ENCODE assay signal across 8 mouse cellular contexts in genomic region chr2:131949767-131950597, GRCm38 (mm10). TPM values are rescaled to one million over a fixed set of nuclear protein-coding genes. Genes with fewer than 3 reads are reported as not detected.
A peak's percentile ranks its signal among the peaks of the same experiment; 100 is the strongest.
DNase-seq lines count a peak whose midpoint lies in the region; ATAC-seq and TF ChIP-seq lines count a peak whose summit lies in the region.

No protein-coding gene starts in this region.

- peaks cover 20% of the 10 kb centered on the region for H3K4me1 ChIP-seq in midbrain, embryonic 13.5 days (replicated peaks)
- H3K4me1 ChIP-seq in stomach, postnatal 0 days (replicated peaks; ENCODE audit: control insufficient read depth, insufficient read depth) = no peaks in the 10 kb centered on the region

- ATAC-seq in midbrain, embryonic 13.5 days = peak; percentile 59; the same call in 1 of the 2 replicates
- ATAC-seq in stomach, postnatal 0 days (ENCODE audit: low FRiP score, low TSS enrichment) = no peak

- intact Hi-C loops in heart, postnatal 14 days (cut with DNase I) = loop anchor here (2.0 to 5.0 kb wide), 2 partner anchors 129 to 388 kb away; partner anchors contain the start of gene Adra1d

- H3K4me2 ChIP-seq in midbrain, embryonic 13.5 days (replicated peaks) = no peak overlapping the region
- no peak overlapping the region for H3K4me2 ChIP-seq in stomach, postnatal 0 days (replicated peaks; ENCODE audit: low read depth)

- H3K27ac ChIP-seq in midbrain, embryonic 13.5 days = no peak overlapping the region
- H3K27ac ChIP-seq in stomach, postnatal 0 days (replicated peaks) = no peak overlapping the region

- peak overlapping the region; percentile 21; the same call in 1 of the 2 replicates for H3K9ac ChIP-seq in midbrain, embryonic 13.5 days (replicated peaks)
- no peak overlapping the region for H3K9ac ChIP-seq in stomach, postnatal 0 days (ENCODE audit: low read length)

- H3K36me3 ChIP-seq in midbrain, embryonic 13.5 days = no peaks in the 10 kb centered on the region
- no peaks in the 10 kb centered on the region for H3K36me3 ChIP-seq in stomach, postnatal 0 days (ENCODE audit: control insufficient read depth, insufficient read depth, low read length)

- TF ChIP-seq CTCF in stomach, postnatal 0 days (IDR thresholded peaks at IDR 0.05; ENCODE audit: low read depth) = peak; percentile 84

- DNase-seq in gastrocnemius, postnatal 10 days = peak; percentile 43
- no peak for DNase-seq in gastrocnemius, postnatal 25 days
- DNase-seq in MN1 (ENCODE audit: low spot score) = peak; percentile 60
- peak; percentile 68 for DNase-seq in embryo, embryonic 10 days (ENCODE audit: low spot score)
- peak; percentile 53 to 70 for DNase-seq in heart, postnatal 14 days
- DNase-seq in layer of hippocampus, postnatal 10 days (ENCODE audit: low spot score in 2 of 2) = peak; percentile 75 to 78
- DNase-seq in stomach, postnatal 0 days (ENCODE audit: low spot score) = peak; percentile 53

- H3K27me3 ChIP-seq in midbrain, embryonic 13.5 days = peaks cover 45% of the 10 kb centered on the region
- H3K27me3 ChIP-seq in stomach, postnatal 0 days (ENCODE audit: control insufficient read depth, insufficient read depth, low read length) = no peaks in the 10 kb centered on the region

- no peak overlapping the region for H3K4me3 ChIP-seq in midbrain, embryonic 13.5 days (replicated peaks)
- H3K4me3 ChIP-seq in stomach, postnatal 0 days (ENCODE audit: low read depth, low read length) = no peak overlapping the region

- no peaks in the 10 kb centered on the region for H3K9me3 ChIP-seq in midbrain, embryonic 13.5 days
- no peaks in the 10 kb centered on the region for H3K9me3 ChIP-seq in stomach, postnatal 0 days (ENCODE audit: control insufficient read depth, low read length)

- TF ChIP-seq EP300 in stomach, postnatal 0 days (optimal IDR thresholded peaks at IDR 0.05) = no peak

- WGBS in midbrain, embryonic 13.5 days = 56% methylated on average over 9 of the region's 9 CpGs
- WGBS in stomach, postnatal 0 days = 41% methylated on average over 9 of the region's 9 CpGs

RNA-seq across cellular contexts. Expression of gene Prnd, which starts 0.7 kb away (rescaled TPM):
- total RNA-seq in gastrocnemius, postnatal 10 days (2021) = 10 to 100 TPM; 32.9 to 48.1 TPM
- 1 to 10 TPM in 1 of 2 experiments, under 1 TPM in 1; 0.97 to 1.6 TPM for total RNA-seq in gastrocnemius, postnatal 25 days (2021)
- total RNA-seq in heart, postnatal 14 days (2021) = 10 to 100 TPM in 1 of 2 experiments, 1 to 10 TPM in 1; 3.2 to 10.4 TPM
- total RNA-seq in layer of hippocampus, postnatal 10 days (2021) = 1 to 10 TPM; 5.1 to 5.2 TPM
- 8.7 and 9.2 TPM in 2 replicates for polyA plus RNA-seq in midbrain, embryonic 13.5 days (2015; fragmentation: Nextera tagmentation; extraction: Ambion mirVana)
- 16.3 and 22.8 TPM in 2 replicates for polyA plus RNA-seq in stomach, postnatal 0 days (2015; fragmentation: Nextera tagmentation; extraction: Ambion mirVana)

RNA-seq across cellular contexts. Expression of gene Prn, which starts 40.2 kb away (rescaled TPM):
- total RNA-seq in gastrocnemius, postnatal 10 days (2021) = not detected
- total RNA-seq in gastrocnemius, postnatal 25 days (2021) = under 1 TPM in 1 of 2 experiments, not detected in 1; 0.23 TPM
- 1 to 10 TPM in 1 of 2 experiments, under 1 TPM in 1; 0.71 to 2.8 TPM for total RNA-seq in heart, postnatal 14 days (2021)
- under 1 TPM in 1 of 2 experiments, not detected in 1; 0.64 TPM for total RNA-seq in layer of hippocampus, postnatal 10 days (2021)
- polyA plus RNA-seq in midbrain, embryonic 13.5 days (2015; fragmentation: Nextera tagmentation; extraction: Ambion mirVana) = 0.34 TPM in 1 of 2 replicates, not detected in the other
- 0.17 TPM in 2 replicates for polyA plus RNA-seq in stomach, postnatal 0 days (2015; fragmentation: Nextera tagmentation; extraction: Ambion mirVana)

RNA-seq across cellular contexts. Expression of gene Prnp, which starts 40.3 kb away (rescaled TPM):
- 10 to 100 TPM; 80.3 to 88.6 TPM for total RNA-seq in gastrocnemius, postnatal 10 days (2021)
- 100 to 1,000 TPM in 1 of 2 experiments, 10 to 100 TPM in 1; 71.2 to 113 TPM for total RNA-seq in gastrocnemius, postnatal 25 days (2021)
- total RNA-seq in heart, postnatal 14 days (2021) = 10 to 100 TPM; 81.6 to 88.1 TPM
- total RNA-seq in layer of hippocampus, postnatal 10 days (2021) = 100 to 1,000 TPM; 488 to 510 TPM
- polyA plus RNA-seq in midbrain, embryonic 13.5 days (2015; fragmentation: Nextera tagmentation; extraction: Ambion mirVana) = 109 and 114 TPM in 2 replicates
- polyA plus RNA-seq in stomach, postnatal 0 days (2015; fragmentation: Nextera tagmentation; extraction: Ambion mirVana) = 87.5 and 102 TPM in 2 replicates

Comparison
In these comparisons a context has a peak if more than half of its experiments do, and no peak if none do; other contexts are left out.
1. RNA of gene Prnp, which starts 40.3 kb away (total RNA-seq): 488 to 510 TPM in layer of hippocampus, postnatal 10 days; 71.2 to 113 TPM in gastrocnemius, postnatal 25 days, 80.3 to 88.6 TPM in gastrocnemius, postnatal 10 days and 81.6 to 88.1 TPM in heart, postnatal 14 days; every median in the first group is over 4 times any median in the second.